ENCODE assay signal across 22 mouse cellular contexts in genomic region chr11:29680771-29681170, GRCm38 (mm10). TPM values are rescaled to one million over a fixed set of nuclear protein-coding genes. Genes with fewer than 3 reads are reported as not detected.
DNase-seq lines count a peak whose midpoint lies in the region; TF ChIP-seq lines count a peak whose summit lies in the region.
"Had no signal": no experiment of that assay in that cellular context is flagged by ENCODE, and none has a peak within 500 bp of the region (broad histone marks: within the 10 kb centered on the region; RNA-seq: fewer than 3 reads in every experiment).

No protein-coding gene starts in this region.

- no peak for TF ChIP-seq CTCF in layer of hippocampus, adult 2 months (conservative IDR thresholded peaks at IDR 0.05)

- peak overlapping the region; percentile 37; the same call in 1 of the 2 replicates for H3K27ac ChIP-seq in layer of hippocampus, adult 2 months
- H3K27ac ChIP-seq: heart, adult 2 months; heart, embryonic 10.5 days; heart, embryonic 13.5 days; hindbrain, embryonic 12.5 days; hindbrain, embryonic 15.5 days had no signal

- H3K4me3 ChIP-seq in layer of hippocampus, adult 2 months: no peak overlapping the region
- H3K4me3 ChIP-seq: heart, adult 2 months; heart, embryonic 10.5 days; heart, embryonic 13.5 days; hindbrain, embryonic 12.5 days; hindbrain, embryonic 15.5 days had no signal

- peak; percentile 5 to 36 for DNase-seq in frontal cortex, adult 2 months (ENCODE audit: extremely low spot score in 1 of 2, low spot score in 1 of 2)
- DNase-seq in frontal cortex, postnatal 14 days (ENCODE audit: low spot score in 2 of 2): no peak
- DNase-seq in layer of hippocampus, adult 2 months (ENCODE audit: low spot score in 2 of 2): peak; percentile 8 to 51
- no peak for DNase-seq in layer of hippocampus, postnatal 25 days (ENCODE audit: extremely low spot score in 1 of 2, low spot score in 1 of 2)
- peak; percentile 60 for DNase-seq in brain, adult 2 months (ENCODE audit: low read depth, low spot score)
- peak; percentile 40 for DNase-seq in layer of hippocampus, adult 9-11 months
- DNase-seq in thymus, postnatal 14 days: no peak
- no peak for DNase-seq in ovary, postnatal 14 days (ENCODE audit: low spot score)
- DNase-seq: adrenal gland, adult 8-10 months; adrenal gland, postnatal 25 days; cerebellum, adult 18-20 months; cerebellum, adult 9-10 months; cerebellum, postnatal 14 days; forebrain, postnatal 0 days; gastrocnemius, postnatal 10 days; gastrocnemius, postnatal 36 days; heart, adult 2 months; heart, postnatal 14 days had no signal

RNA-seq across cellular contexts. Expression of gene Rtn4, which starts 12.0 kb away (rescaled TPM):
- 587 and 624 TPM in 2 replicates for polyA plus RNA-seq in frontal cortex, adult 2 months (2012; rRNA removed)
- total RNA-seq in layer of hippocampus, adult 2 months (2021): 100 to 1,000 TPM; 456 to 473 TPM
- 100 to 1,000 TPM; 497 to 514 TPM for total RNA-seq in layer of hippocampus, postnatal 25 days (2021)

Comparison
In these comparisons a context has a peak if more than half of its experiments do, and no peak if none do; other contexts are left out.
1. DNase-seq: peak in frontal cortex, adult 2 months (2 of 2), layer of hippocampus, adult 2 months (2 of 2), brain, adult 2 months (single experiment) and layer of hippocampus, adult 9-11 months (single experiment); none in frontal cortex, postnatal 14 days (0 of 2), layer of hippocampus, postnatal 25 days (0 of 2), thymus, postnatal 14 days (single experiment) and ovary, postnatal 14 days (single experiment).